Mouse (Mus musculus): Measurements from ENCODE around the gene Oxnad1. TPM values are rescaled to one million over a fixed set of nuclear protein-coding genes. Genes with fewer than 3 reads are reported as not detected.
"Not testable (repeated sequence)": the region's sequence is repeated elsewhere in the genome, so short reads cannot be mapped to it uniquely, and the experiment has no call there.

Gene Oxnad1
- polyA plus RNA-seq, 1 experiment from 2014 or later: 40.2 TPM

DNA sequence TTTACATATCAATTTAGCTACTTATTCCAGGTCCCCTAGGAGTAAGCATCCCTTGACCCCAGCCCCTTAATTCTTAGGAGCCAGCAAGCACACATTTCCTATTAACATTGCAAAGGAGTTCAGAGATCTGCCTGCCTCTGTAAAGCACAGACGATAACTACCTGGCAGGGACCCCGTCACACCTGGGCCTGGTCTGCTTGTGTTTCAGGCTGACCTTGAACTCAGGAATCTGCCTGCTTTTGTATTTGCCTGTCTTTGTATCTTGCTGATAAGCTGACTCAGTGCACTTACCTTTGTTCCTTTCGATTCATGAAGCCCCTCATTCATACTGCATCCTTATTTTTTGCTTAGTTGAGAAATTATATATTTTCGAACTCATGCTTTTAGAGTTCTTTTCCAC is 21.7 kb downstream of the Oxnad1 start:
- no peak overlapping the region for H3K27ac ChIP-seq (ENCODE audit: poor library complexity, severe bottlenecking)
- no peak for ATAC-seq (ENCODE audit: insufficient number of reproducible peaks, low FRiP score)
- WGBS: 87% methylated on average over 4 of the region's 4 CpGs
- H3K36me3 ChIP-seq: peaks cover 25% of the 10 kb centered on the region
- no peak overlapping the region for H3K4me2 ChIP-seq
- H3K4me3 ChIP-seq: no peak overlapping the region
- no peaks in the 10 kb centered on the region for H3K9me3 ChIP-seq (replicated peaks)
- no peaks in the 10 kb centered on the region for H3K27me3 ChIP-seq (replicated peaks)
- H3K4me1 ChIP-seq (replicated peaks): peaks cover 6% of the 10 kb centered on the region
- H3K9ac ChIP-seq: no peak overlapping the region

DNA sequence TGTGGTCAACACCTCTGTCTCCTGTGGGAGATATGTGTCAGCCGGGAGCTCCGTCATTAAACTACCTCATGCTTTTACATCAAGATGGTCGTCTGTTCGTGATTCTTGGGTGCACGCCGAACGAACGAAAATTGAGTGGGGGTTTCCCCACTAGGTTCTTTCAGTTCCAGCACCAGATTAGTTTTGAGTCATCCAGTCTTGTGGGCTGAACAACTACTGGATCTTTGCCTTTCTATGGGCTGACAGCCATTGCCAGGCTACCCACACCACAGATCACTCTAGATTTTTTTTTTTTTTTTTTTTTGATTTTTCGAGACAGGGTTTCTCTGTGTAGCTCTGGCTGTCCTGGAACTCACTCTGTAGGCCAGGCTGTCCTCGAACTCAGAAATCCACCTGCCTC is 26.9 kb downstream of the Oxnad1 start:
- WGBS: 86% methylated on average over 10 of the region's 10 CpGs
- H3K27ac ChIP-seq (ENCODE audit: poor library complexity, severe bottlenecking); H3K9me3 ChIP-seq (replicated peaks): not testable (repeated sequence)

DNA sequence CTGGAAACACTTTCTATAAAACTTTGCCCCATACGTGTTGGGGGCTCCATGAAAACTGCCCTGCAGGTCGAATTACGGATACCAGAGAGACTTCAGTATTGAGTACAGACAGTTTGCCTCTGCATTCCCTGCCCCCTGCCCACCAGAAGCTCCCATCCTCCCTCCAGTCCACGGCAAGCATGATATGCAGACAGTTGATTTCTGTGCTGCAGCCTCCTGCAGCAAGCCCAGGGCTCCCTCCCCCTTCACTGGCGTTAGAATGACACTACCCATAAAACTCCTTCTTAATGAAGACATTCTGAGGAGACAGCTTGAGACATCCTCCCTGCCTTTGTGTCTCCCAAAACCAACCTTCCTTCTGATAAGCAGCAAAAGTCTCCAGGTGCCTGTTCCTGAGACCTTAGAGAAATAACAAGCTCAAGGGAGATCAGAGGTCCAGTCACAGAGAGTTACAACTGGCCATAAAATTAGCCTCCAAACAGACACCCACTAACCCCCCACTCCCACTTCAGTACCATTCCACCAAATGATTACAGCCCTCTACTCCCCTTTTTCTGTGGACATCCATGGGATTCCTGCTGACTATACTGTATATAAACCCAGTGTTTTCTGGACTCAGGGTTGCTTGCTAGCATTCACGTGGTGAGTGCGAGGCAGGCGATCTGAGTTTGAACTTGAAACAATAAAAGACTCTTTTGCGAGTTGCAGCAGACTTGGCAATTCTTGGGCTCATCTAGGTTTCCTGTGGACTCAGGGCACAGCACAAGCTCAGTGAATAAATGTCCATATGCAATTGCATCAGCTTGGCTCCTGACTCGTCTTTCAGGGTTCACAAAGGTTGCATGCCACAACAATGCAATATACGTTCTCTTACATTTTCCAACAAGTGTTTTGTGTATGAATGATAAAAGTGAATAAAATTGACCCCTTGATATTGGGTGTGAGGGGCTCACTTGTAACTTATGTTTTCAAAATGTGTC is 36.1 kb downstream of the Oxnad1 start:
- H3K4me1 ChIP-seq (replicated peaks): no peaks in the 10 kb centered on the region
- no peak overlapping the region for H3K4me2 ChIP-seq
- no peak overlapping the region for H3K27ac ChIP-seq (ENCODE audit: poor library complexity, severe bottlenecking)
- H3K27me3 ChIP-seq (replicated peaks): no peaks in the 10 kb centered on the region
- no peaks in the 10 kb centered on the region for H3K36me3 ChIP-seq
- no peak overlapping the region for H3K4me3 ChIP-seq
- no peaks in the 10 kb centered on the region for H3K9me3 ChIP-seq (replicated peaks)
- H3K9ac ChIP-seq: no peak overlapping the region
- WGBS: 69% methylated on average over 11 of the region's 11 CpGs
- no peak for ATAC-seq (ENCODE audit: insufficient number of reproducible peaks, low FRiP score)

More for the DNA sequence above, 26.9 kb downstream of the Oxnad1 start:
- H3K4me3 ChIP-seq; H3K9ac ChIP-seq; H3K4me1 ChIP-seq (replicated peaks); ATAC-seq (ENCODE audit: insufficient number of reproducible peaks, low FRiP score); H3K4me2 ChIP-seq; H3K27me3 ChIP-seq (replicated peaks); H3K36me3 ChIP-seq: not testable (repeated sequence)

GRCm38 (mm10) chr14:32121920-32122315 is 36.7 kb downstream of the Oxnad1 start:
- Histone ChIP-seq H3K9ac (no peak overlapping the region), H3K4me3 (no peak overlapping the region), H3K27ac (ENCODE audit: poor library complexity, severe bottlenecking) (no peak overlapping the region), H3K36me3 (no peaks in the 10 kb centered on the region), H3K4me2 (no peak overlapping the region), H3K4me1 (replicated peaks) (no peaks in the 10 kb centered on the region), H3K27me3 (replicated peaks) (no peaks in the 10 kb centered on the region), H3K9me3 (replicated peaks) (no peaks in the 10 kb centered on the region)
- 54% methylated on average over 2 of the region's 2 CpGs for WGBS
- ATAC-seq (ENCODE audit: insufficient number of reproducible peaks, low FRiP score): no peak

DNA sequence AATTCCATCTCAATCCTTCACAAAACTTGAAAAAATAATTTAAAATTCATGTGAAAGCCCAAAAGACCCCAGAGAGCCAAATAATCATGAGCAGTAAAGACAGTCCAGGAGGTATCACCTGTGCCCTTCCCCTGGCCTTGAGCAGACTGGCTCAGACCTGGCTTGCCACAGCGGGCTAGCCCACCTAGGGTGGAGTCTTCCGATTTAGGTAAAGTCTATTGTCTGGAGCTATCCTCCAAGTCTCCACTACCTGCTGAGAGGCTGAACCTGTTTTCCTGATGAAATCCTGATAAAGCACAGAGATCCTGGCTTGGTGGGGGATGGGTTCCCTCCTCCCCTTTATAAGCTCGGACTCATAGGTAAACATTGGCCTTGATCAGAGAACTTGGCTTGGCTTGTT is 39.1 kb downstream of the Oxnad1 start:
- Histone ChIP-seq H3K4me3 (no peak overlapping the region), H3K4me1 (replicated peaks) (no peaks in the 10 kb centered on the region), H3K9me3 (replicated peaks) (no peaks in the 10 kb centered on the region), H3K4me2 (no peak overlapping the region), H3K27me3 (replicated peaks) (no peaks in the 10 kb centered on the region), H3K36me3 (no peaks in the 10 kb centered on the region), H3K9ac (no peak overlapping the region), H3K27ac (ENCODE audit: poor library complexity, severe bottlenecking) (no peak overlapping the region)
- no peak for ATAC-seq (ENCODE audit: insufficient number of reproducible peaks, low FRiP score)
- 76% methylated on average over 3 of the region's 3 CpGs for WGBS

DNA sequence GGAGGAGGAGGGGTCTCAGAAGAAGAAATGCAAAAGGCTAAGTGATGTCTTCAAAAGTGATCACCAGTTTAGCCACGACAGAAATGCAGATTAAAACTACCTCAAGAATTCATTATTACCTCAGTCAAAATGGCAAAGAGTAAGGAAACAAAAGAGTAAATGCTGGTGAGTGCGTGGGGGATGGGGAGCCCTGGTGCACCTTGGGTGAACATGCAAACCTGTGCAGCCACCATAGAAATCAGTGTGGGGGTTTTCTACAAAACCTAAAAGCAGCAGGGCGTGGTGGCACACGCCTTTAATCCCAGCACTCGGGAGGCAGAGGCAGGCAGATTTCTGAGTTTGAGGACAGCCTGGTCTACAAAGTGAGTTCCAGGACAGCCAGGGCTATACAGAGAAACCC is 40.1 kb downstream of the Oxnad1 start:
- H3K27me3 ChIP-seq (replicated peaks); H3K27ac ChIP-seq (ENCODE audit: poor library complexity, severe bottlenecking); H3K4me2 ChIP-seq; ATAC-seq (ENCODE audit: insufficient number of reproducible peaks, low FRiP score); H3K4me1 ChIP-seq (replicated peaks); H3K9ac ChIP-seq; H3K9me3 ChIP-seq (replicated peaks); H3K36me3 ChIP-seq; H3K4me3 ChIP-seq: not testable (repeated sequence)
- 74% methylated on average over 5 of the region's 5 CpGs for WGBS

GRCm38 (mm10) chr14:32128409-32128808 is 43.2 kb downstream of the Oxnad1 start:
- Histone ChIP-seq H3K4me3 (no peak overlapping the region), H3K4me1 (replicated peaks) (peaks cover 3% of the 10 kb centered on the region), H3K27ac (ENCODE audit: poor library complexity, severe bottlenecking) (no peak overlapping the region), H3K27me3 (replicated peaks) (no peaks in the 10 kb centered on the region), H3K36me3 (no peaks in the 10 kb centered on the region), H3K9me3 (replicated peaks) (no peaks in the 10 kb centered on the region), H3K4me2 (no peak overlapping the region), H3K9ac (no peak overlapping the region)
- 69% methylated on average over 5 of the region's 5 CpGs for WGBS
- ATAC-seq (ENCODE audit: insufficient number of reproducible peaks, low FRiP score): no peak

DNA sequence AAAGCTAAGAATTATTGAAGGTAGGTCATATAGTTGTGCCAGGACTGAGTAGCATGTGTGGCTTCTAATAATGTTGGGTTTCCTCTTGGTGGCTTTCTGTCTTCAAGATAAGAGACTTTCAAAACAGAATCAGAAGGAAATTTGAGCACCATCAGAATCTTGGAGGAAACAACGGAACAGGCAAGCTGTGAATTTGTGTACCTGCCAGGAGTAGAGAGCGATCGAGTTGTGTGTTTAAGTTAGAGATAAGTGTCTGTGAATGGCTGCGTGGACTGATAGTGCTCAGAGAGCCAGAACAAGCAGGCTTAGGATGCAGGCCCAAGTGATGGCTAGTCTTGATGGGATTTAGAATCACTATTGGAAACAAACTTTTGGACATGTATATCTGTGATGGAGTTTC is 46.7 kb downstream of the Oxnad1 start:
- 20% methylated on average over 4 of the region's 4 CpGs for WGBS
- no peaks in the 10 kb centered on the region for H3K27me3 ChIP-seq (replicated peaks)
- no peak for ATAC-seq (ENCODE audit: insufficient number of reproducible peaks, low FRiP score)

DNA sequence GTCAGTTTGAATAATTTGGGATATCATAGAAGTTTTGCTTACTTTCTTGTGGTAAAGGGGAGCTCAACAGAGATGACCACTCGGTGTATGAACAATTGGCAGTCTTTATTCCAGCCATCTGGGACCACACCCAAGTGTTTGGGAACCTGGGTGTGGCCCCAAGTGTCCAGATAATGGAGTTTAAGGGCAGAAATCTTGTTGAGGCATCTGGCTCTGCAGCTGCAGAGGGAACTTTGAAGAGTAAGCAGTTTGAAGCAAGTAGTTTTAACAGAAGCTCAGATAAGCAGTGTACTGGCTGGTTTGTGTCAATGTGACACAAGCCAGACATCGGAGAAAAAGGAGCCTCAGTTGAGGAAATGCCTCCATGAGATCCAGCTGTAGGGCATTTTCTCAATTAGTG is 49.1 kb downstream of the Oxnad1 start:
- Histone ChIP-seq H3K9ac (no peak overlapping the region), H3K4me3 (no peak overlapping the region), H3K4me1 (replicated peaks) (peaks cover 23% of the 10 kb centered on the region), H3K9me3 (replicated peaks) (no peaks in the 10 kb centered on the region), H3K27ac (ENCODE audit: poor library complexity, severe bottlenecking) (peak overlapping the region; percentile 32), H3K27me3 (replicated peaks) (no peaks in the 10 kb centered on the region), H3K4me2 (peak overlapping the region; percentile 39), H3K36me3 (no peaks in the 10 kb centered on the region)
- peak; percentile 77; the same call in 1 of the 2 replicates for ATAC-seq (ENCODE audit: insufficient number of reproducible peaks, low FRiP score)
- 7% methylated on average over 2 of the region's 2 CpGs for WGBS

More for the DNA sequence above, 46.7 kb downstream of the Oxnad1 start:
- peaks cover 23% of the 10 kb centered on the region for H3K4me1 ChIP-seq (replicated peaks)
- no peak overlapping the region for H3K9ac ChIP-seq
- H3K4me3 ChIP-seq: no peak overlapping the region
- H3K9me3 ChIP-seq (replicated peaks): no peaks in the 10 kb centered on the region
- H3K27ac ChIP-seq (ENCODE audit: poor library complexity, severe bottlenecking): no peak overlapping the region
- H3K36me3 ChIP-seq: no peaks in the 10 kb centered on the region
- no peak overlapping the region for H3K4me2 ChIP-seq

DNA sequence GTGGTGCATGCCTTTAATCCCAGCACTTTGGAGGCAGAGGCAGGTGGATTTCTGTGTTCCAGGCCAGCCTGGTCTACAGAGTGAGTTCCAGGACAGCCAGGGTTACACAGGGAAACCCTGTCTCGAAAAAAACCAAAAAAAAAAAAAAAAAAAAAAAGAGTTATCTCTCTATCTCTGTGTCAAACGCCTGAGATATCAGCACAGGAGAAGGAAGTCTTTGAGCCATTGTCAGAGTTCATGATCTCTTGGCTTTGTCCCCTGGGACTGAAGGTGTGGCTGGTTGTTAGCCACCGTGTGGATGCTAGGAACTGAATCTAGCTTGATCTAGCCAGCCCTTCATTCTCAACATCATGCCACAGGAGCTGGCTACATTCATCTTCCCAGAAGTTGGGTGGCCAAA is 51.3 kb downstream of the Oxnad1 start:
- WGBS: 52% methylated on average over 3 of the region's 3 CpGs

GRCm38 (mm10) chr14:32140359-32140965 is 55.3 kb downstream of the Oxnad1 start:
- WGBS: 74% methylated on average over 5 of the region's 5 CpGs
- no peak for ATAC-seq (ENCODE audit: insufficient number of reproducible peaks, low FRiP score)
- Histone ChIP-seq H3K4me3 (no peak overlapping the region), H3K27ac (ENCODE audit: poor library complexity, severe bottlenecking) (no peak overlapping the region), H3K4me1 (replicated peaks) (peaks cover 5% of the 10 kb centered on the region), H3K9ac (no peak overlapping the region), H3K4me2 (no peak overlapping the region), H3K27me3 (replicated peaks) (no peaks in the 10 kb centered on the region), H3K36me3 (no peaks in the 10 kb centered on the region), H3K9me3 (replicated peaks) (no peaks in the 10 kb centered on the region)

More for the DNA sequence above, 51.3 kb downstream of the Oxnad1 start:
- H3K4me1 ChIP-seq (replicated peaks): peaks cover 23% of the 10 kb centered on the region
- not testable (repeated sequence) for ATAC-seq (ENCODE audit: insufficient number of reproducible peaks, low FRiP score); H3K9me3 ChIP-seq (replicated peaks); H3K27me3 ChIP-seq (replicated peaks); H3K9ac ChIP-seq; H3K36me3 ChIP-seq; H3K4me3 ChIP-seq; H3K27ac ChIP-seq (ENCODE audit: poor library complexity, severe bottlenecking); H3K4me2 ChIP-seq
